Mouse (Mus musculus) heart, adult 2 months (tissue): ENCODE measurements at regions not wholly inside any gene's neighbourhood (a gene's known extent, or its start where the extent isn't known, plus 50 kb on each side); places are given as distances from the start of the nearest gene placed in this dataset.

ENCODE experiments used
- CTCF ChIP-seq: fragments of 200-600 bp; IDR thresholded peaks from 2 replicates; pipeline ENCODE4 v1.8.1; 2022; ENCODE audit warnings: antibody characterized with exemption, mild to moderate bottlenecking, moderate library complexity
- EP300 ChIP-seq: fragments of 200-500 bp; IDR thresholded peaks from 2 replicates; pipeline ENCODE4 v1.6.1; 2011; ENCODE audit warnings: low read depth, low read length, control low read depth; ENCODE audit not compliant: insufficient read depth
- POLR2A ChIP-seq: fragments of 200-500 bp; IDR thresholded peaks from 2 replicates; pipeline ENCODE4 v1.6.1; 2011; ENCODE audit warnings: mild to moderate bottlenecking, low read depth, low read length, control low read depth; ENCODE audit not compliant: insufficient read depth

DNA sequence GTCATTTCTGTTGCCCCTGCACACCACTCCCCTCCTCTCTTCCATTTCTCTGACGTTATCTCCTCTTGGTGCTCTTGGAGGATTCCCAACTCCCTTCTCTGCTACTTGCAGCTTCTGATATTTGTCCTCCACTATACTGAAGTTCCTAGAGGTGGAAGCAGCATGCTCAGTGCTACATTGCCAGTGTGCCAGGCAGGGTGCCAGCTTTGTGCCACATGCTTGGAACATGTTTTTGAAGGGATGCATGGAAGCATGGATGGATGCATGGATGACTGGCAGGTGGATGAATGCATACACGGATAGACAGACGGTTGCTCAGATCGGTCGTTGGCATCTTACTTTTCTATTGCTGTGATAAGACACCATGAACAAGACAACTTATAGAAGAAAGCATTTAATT is 84.4 kb downstream of the Tex36 start:
- TF ChIP-seq CTCF, result no peak
- TF ChIP-seq EP300, result no peak
- no peak for TF ChIP-seq POLR2A
